Mouse (Mus musculus): ENCODE measurements at regions not wholly inside any gene's neighbourhood (a gene's known extent, or its start where the extent isn't known, plus 50 kb on each side); places are given as distances from the start of the nearest gene placed in this dataset.

DNA sequence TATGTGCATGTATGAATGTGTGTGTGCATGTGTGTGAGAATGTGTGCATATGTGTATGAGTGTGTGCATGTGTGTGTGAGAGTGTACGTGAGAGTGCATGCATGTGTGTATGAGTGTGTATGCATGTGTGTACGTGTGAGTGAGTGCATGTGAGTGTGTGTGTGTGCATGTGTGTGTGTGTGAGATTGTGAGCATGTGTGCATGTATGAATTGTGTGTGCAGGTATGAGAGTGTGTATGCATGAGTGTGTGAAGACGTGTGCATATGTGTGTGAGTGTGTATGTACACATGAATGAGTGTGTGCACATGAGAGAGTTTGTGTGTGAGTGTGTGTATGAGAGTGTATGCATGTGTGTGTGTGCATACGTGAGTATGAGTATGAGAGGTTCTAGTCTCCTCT lies 71.1 kb downstream of the Gpr6 start:
- TF ChIP-seq ETS1 (conservative IDR thresholded peaks at IDR 0.05; ENCODE audit: low read depth, low read length) (no peak), BHLHE40 (IDR thresholded peaks at IDR 0.05; ENCODE audit: low read depth, low read length) (no peak), POLR2A (IDR thresholded peaks at IDR 0.05; ENCODE audit: low read depth, low read length) (no peak), SIN3A (IDR thresholded peaks at IDR 0.05; ENCODE audit: low read length) (no peak)
- H3K36me3 ChIP-seq (replicated peaks in 1 of 2; ENCODE audit: control insufficient read depth in 1 of 2, insufficient read depth in 1 of 2, low read length in 1 of 2), result no peaks in the 10 kb centered on the region
- dilution Hi-C loops (cut with MboI; ENCODE audit: extremely low pct_ligation_motif_present, extremely low pct_unique_long_range_greater_than_20kb, low sequenced_read_pairs) (no loop called here), in situ Hi-C loops (cut with MboI; ENCODE audit: low pct_ligation_motif_present, low pct_unique_long_range_greater_than_20kb, low sequenced_read_pairs) (loop anchor here (10.0 to 25.0 kb wide), 2 partner anchors 411 to 504 kb away; no protein-coding TSS in a partner anchor)
- no peak overlapping the region for H3K4me2 ChIP-seq (ENCODE audit: insufficient read depth, low read depth, poor library complexity, severe bottlenecking)
- no peaks in the 10 kb centered on the region for H3K9me3 ChIP-seq (replicated peaks; ENCODE audit: low read length)
- no peak for DNase-seq (ENCODE audit: extremely low read depth)
- H3K27me3 ChIP-seq (replicated peaks), result no peaks in the 10 kb centered on the region
- no peak overlapping the region for H3K9ac ChIP-seq (ENCODE audit: insufficient read depth, low read depth)
- no peak overlapping the region for H3K27ac ChIP-seq (ENCODE audit: insufficient read depth, low read depth)
- peaks cover 0 to 3% of the 10 kb centered on the region in 2 experiments; a peak in 2 of 4 replicates for H3K4me1 ChIP-seq (ENCODE audit: control insufficient read depth in 1 of 2, insufficient read depth in 2 of 2)
- H3K4me3 ChIP-seq (replicated peaks in 1 of 3; ENCODE audit: low read depth in 2 of 3, low read length in 2 of 3, poor library complexity in 1 of 3), result no peak overlapping the region
- H3K79me2 ChIP-seq (replicated peaks; ENCODE audit: control insufficient read depth, extremely low read depth, insufficient read depth, poor library complexity, severe bottlenecking), result no peaks in the 10 kb centered on the region

DNA sequence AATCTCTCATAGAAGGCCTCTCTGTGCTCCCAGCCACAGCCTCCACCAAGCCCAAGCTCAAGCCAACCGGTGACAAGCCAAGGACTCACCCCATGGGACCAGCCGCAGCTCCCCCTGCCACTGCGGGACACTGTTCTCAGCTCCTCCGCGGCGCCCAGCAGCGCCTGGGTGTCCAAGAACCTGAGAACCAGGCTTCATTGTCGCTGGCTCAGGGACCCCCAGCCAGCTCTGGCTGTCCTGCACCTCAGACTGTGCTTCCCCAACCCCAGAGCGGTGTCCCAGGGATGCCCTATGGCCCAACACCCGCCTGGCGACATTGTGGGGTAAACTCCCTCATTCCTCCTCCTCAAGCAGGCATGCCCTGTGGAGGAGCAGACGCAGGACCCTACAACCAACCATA lies 72.6 kb downstream of the Gpr6 start:
- Histone ChIP-seq H3K36me3 (replicated peaks in 1 of 2; ENCODE audit: control insufficient read depth in 1 of 2, insufficient read depth in 1 of 2, low read length in 1 of 2) (no peaks in the 10 kb centered on the region), H3K4me1 (ENCODE audit: control insufficient read depth in 1 of 2, insufficient read depth in 2 of 2) (peaks cover 0 to 3% of the 10 kb centered on the region in 2 experiments; a peak in 2 of 4 replicates), H3K27ac (ENCODE audit: insufficient read depth, low read depth) (no peak overlapping the region), H3K9me3 (replicated peaks; ENCODE audit: low read length) (no peaks in the 10 kb centered on the region), H3K79me2 (replicated peaks; ENCODE audit: control insufficient read depth, extremely low read depth, insufficient read depth, poor library complexity, severe bottlenecking) (no peaks in the 10 kb centered on the region), H3K9ac (ENCODE audit: insufficient read depth, low read depth) (no peak overlapping the region), H3K4me2 (ENCODE audit: insufficient read depth, low read depth, poor library complexity, severe bottlenecking) (no peak overlapping the region), H3K4me3 (replicated peaks in 1 of 3; ENCODE audit: low read depth in 2 of 3, low read length in 2 of 3, poor library complexity in 1 of 3) (no peak overlapping the region), H3K27me3 (replicated peaks) (no peaks in the 10 kb centered on the region)
- no peak for DNase-seq (ENCODE audit: extremely low read depth)
- dilution Hi-C loops (cut with MboI; ENCODE audit: extremely low pct_ligation_motif_present, extremely low pct_unique_long_range_greater_than_20kb, low sequenced_read_pairs) (no loop called here), in situ Hi-C loops (cut with MboI; ENCODE audit: low pct_ligation_motif_present, low pct_unique_long_range_greater_than_20kb, low sequenced_read_pairs) (no loop called here)
- TF ChIP-seq ZKSCAN1 (IDR thresholded peaks at IDR 0.05; ENCODE audit: borderline replicate concordance, low read depth, low read length), result no peak
- no peak for TF ChIP-seq ZC3H11A (IDR thresholded peaks at IDR 0.05; ENCODE audit: low read depth, low read length)
- TF ChIP-seq ZNF384 (IDR thresholded peaks at IDR 0.05; ENCODE audit: low read depth, low read length), result no peak
- no peak for TF ChIP-seq RAD21 (IDR thresholded peaks at IDR 0.05; ENCODE audit: low read depth, low read length)
- no peak for TF ChIP-seq RCOR1 (conservative IDR thresholded peaks at IDR 0.05; ENCODE audit: low read depth, low read length)
- TF ChIP-seq MAZ (IDR thresholded peaks at IDR 0.05; ENCODE audit: low read depth, low read length), result no peak
- no peak for TF ChIP-seq NRF1 (IDR thresholded peaks at IDR 0.05; ENCODE audit: low read depth, low read length)
- no peak for TF ChIP-seq ETS1 (conservative IDR thresholded peaks at IDR 0.05; ENCODE audit: low read depth, low read length)
- TF ChIP-seq JUND (conservative IDR thresholded peaks at IDR 0.05; ENCODE audit: low read depth, low read length), result no peak
- no peak for TF ChIP-seq HCFC1 (IDR thresholded peaks at IDR 0.05; ENCODE audit: low read depth, low read length)
- no peak for TF ChIP-seq MAFK (IDR thresholded peaks at IDR 0.05; ENCODE audit: insufficient replicate concordance, low read length)
- no peak for TF ChIP-seq CHD1 (IDR thresholded peaks at IDR 0.05; ENCODE audit: low read depth, low read length)
- TF ChIP-seq CTCF (conservative IDR thresholded peaks at IDR 0.05 in 1 of 2, IDR thresholded peaks at IDR 0.05 in 1 of 2; ENCODE audit: low read depth in 2 of 2, low read length in 2 of 2), result no peak
- no peak for TF ChIP-seq GABPA (IDR thresholded peaks at IDR 0.05; ENCODE audit: insufficient replicate concordance, low read depth, low read length)
- no peak for TF ChIP-seq TCF12 (IDR thresholded peaks at IDR 0.05; ENCODE audit: low read depth, low read length)
- TF ChIP-seq NELFE (IDR thresholded peaks at IDR 0.05; ENCODE audit: low read depth, low read length), result no peak
- TF ChIP-seq POLR2AphosphoS2 (IDR thresholded peaks at IDR 0.05; ENCODE audit: low read depth, low read length), result no peak
- no peak for TF ChIP-seq USF2 (conservative IDR thresholded peaks at IDR 0.05; ENCODE audit: low read depth, low read length)
- TF ChIP-seq CHD2 (IDR thresholded peaks at IDR 0.05; ENCODE audit: low read length), result no peak
- no peak for TF ChIP-seq E2F4 (IDR thresholded peaks at IDR 0.05; ENCODE audit: insufficient replicate concordance, low read depth, low read length)
